Mouse (Mus musculus): ENCODE data around the gene Sertad2. TPM values are rescaled to one million over a fixed set of nuclear protein-coding genes. Genes with fewer than 3 reads are reported as not detected.
A peak's percentile ranks its signal among the peaks of the same experiment; 100 is the strongest.

Gene Sertad2
- polyA plus RNA-seq, 1 experiment = 24.9 TPM

- H3K27ac ChIP-seq (ENCODE audit: insufficient read depth, low read depth, low read length) = no peak overlapping the region; the same call in 1 of the 2 replicates
- no peak for TF ChIP-seq POLR2A (IDR thresholded peaks at IDR 0.05; ENCODE audit: low read depth, low read length)
- TF ChIP-seq CTCF (conservative IDR thresholded peaks at IDR 0.05; ENCODE audit: insufficient read depth, insufficient read length, low read depth, low read length) = no peak
- WGBS = 71% methylated on average over 4 of the region's 4 CpGs
- no peaks in the 10 kb centered on the region for H3K4me1 ChIP-seq (ENCODE audit: control insufficient read depth, insufficient read depth, low read length)
- no peak overlapping the region for H3K4me3 ChIP-seq (ENCODE audit: insufficient read depth, low read depth, low read length)
- H3K27me3 ChIP-seq (replicated peaks; ENCODE audit: control insufficient read depth, insufficient read depth, low read length) = no peaks in the 10 kb centered on the region
- H3K36me3 ChIP-seq (ENCODE audit: control insufficient read depth, insufficient read depth, low read length) = no peaks in the 10 kb centered on the region
- peak; percentile 27 for DNase-seq
These were observed 9.8 kb upstream of the Sertad2 start for GRCm38 (mm10) chr11:20533231-20533630.

GRCm38 (mm10) chr11:20537221-20537620, 5.8 kb upstream of the Sertad2 start:
- no peak overlapping the region for H3K4me3 ChIP-seq (ENCODE audit: insufficient read depth, low read depth, low read length)
- DNase-seq = no peak
- H3K27me3 ChIP-seq (replicated peaks; ENCODE audit: control insufficient read depth, insufficient read depth, low read length) = no peaks in the 10 kb centered on the region
- WGBS = 95% methylated on average over 3 of the region's 3 CpGs
- H3K27ac ChIP-seq (ENCODE audit: insufficient read depth, low read depth, low read length) = no peak overlapping the region
- TF ChIP-seq POLR2A (IDR thresholded peaks at IDR 0.05; ENCODE audit: low read depth, low read length) = no peak
- H3K36me3 ChIP-seq (ENCODE audit: control insufficient read depth, insufficient read depth, low read length) = no peaks in the 10 kb centered on the region
- H3K4me1 ChIP-seq (ENCODE audit: control insufficient read depth, insufficient read depth, low read length) = 0 out of 2 replicates have a peak, but pooled peaks cover 4% of the 10 kb centered on the region

- H3K27ac ChIP-seq (ENCODE audit: insufficient read depth, low read depth, low read length) = no peak overlapping the region
- no peak for DNase-seq
- TF ChIP-seq POLR2A (IDR thresholded peaks at IDR 0.05; ENCODE audit: low read depth, low read length) (no peak), CTCF (conservative IDR thresholded peaks at IDR 0.05; ENCODE audit: insufficient read depth, insufficient read length, low read depth, low read length) (no peak)
- H3K27me3 ChIP-seq (replicated peaks; ENCODE audit: control insufficient read depth, insufficient read depth, low read length) = no peaks in the 10 kb centered on the region
- WGBS = 93% methylated on average over 3 of the region's 3 CpGs
- H3K4me1 ChIP-seq (ENCODE audit: control insufficient read depth, insufficient read depth, low read length) = 0 out of 2 replicates have a peak, but pooled peaks cover 4% of the 10 kb centered on the region
- no peaks in the 10 kb centered on the region for H3K36me3 ChIP-seq (ENCODE audit: control insufficient read depth, insufficient read depth, low read length)
- no peak overlapping the region for H3K4me3 ChIP-seq (ENCODE audit: insufficient read depth, low read depth, low read length)
These were observed 4.6 kb upstream of the Sertad2 start for GRCm38 (mm10) chr11:20538496-20538895.

- TF ChIP-seq POLR2A (IDR thresholded peaks at IDR 0.05; ENCODE audit: low read depth, low read length) (no peak), CTCF (conservative IDR thresholded peaks at IDR 0.05; ENCODE audit: insufficient read depth, insufficient read length, low read depth, low read length) (no peak)
- Histone ChIP-seq H3K27ac (ENCODE audit: insufficient read depth, low read depth, low read length) (no peak overlapping the region), H3K36me3 (ENCODE audit: control insufficient read depth, insufficient read depth, low read length) (no peaks in the 10 kb centered on the region), H3K4me3 (ENCODE audit: insufficient read depth, low read depth, low read length) (no peak overlapping the region), H3K4me1 (ENCODE audit: control insufficient read depth, insufficient read depth, low read length) (0 out of 2 replicates have a peak, but pooled peaks cover 4% of the 10 kb centered on the region), H3K27me3 (replicated peaks; ENCODE audit: control insufficient read depth, insufficient read depth, low read length) (no peaks in the 10 kb centered on the region)
- 84% methylated on average over 3 of the region's 3 CpGs for WGBS
- DNase-seq = no peak
These were observed 1.8 kb upstream of the Sertad2 start for GRCm38 (mm10) chr11:20541280-20541679.

GRCm38 (mm10) chr11:20541995-20542637, 937 bp upstream of the Sertad2 start:
- WGBS = 2% methylated on average over 29 of the region's 29 CpGs
- peak overlapping the region; percentile 57 for H3K27ac ChIP-seq (ENCODE audit: insufficient read depth, low read depth, low read length)
- TF ChIP-seq CTCF (conservative IDR thresholded peaks at IDR 0.05; ENCODE audit: insufficient read depth, insufficient read length, low read depth, low read length) (no peak), POLR2A (IDR thresholded peaks at IDR 0.05; ENCODE audit: low read depth, low read length) (no peak)
- no peaks in the 10 kb centered on the region for H3K36me3 ChIP-seq (ENCODE audit: control insufficient read depth, insufficient read depth, low read length)
- no peaks in the 10 kb centered on the region for H3K27me3 ChIP-seq (replicated peaks; ENCODE audit: control insufficient read depth, insufficient read depth, low read length)
- H3K4me1 ChIP-seq (ENCODE audit: control insufficient read depth, insufficient read depth, low read length) = 0 out of 2 replicates have a peak, but pooled peaks cover 4% of the 10 kb centered on the region
- DNase-seq = no peak
- peak overlapping the region; percentile 62 for H3K4me3 ChIP-seq (ENCODE audit: insufficient read depth, low read depth, low read length)

- no peaks in the 10 kb centered on the region for H3K27me3 ChIP-seq (replicated peaks; ENCODE audit: control insufficient read depth, insufficient read depth, low read length)
- under 1% methylated on average over 51 of the region's 51 CpGs for WGBS
- no peaks in the 10 kb centered on the region for H3K36me3 ChIP-seq (ENCODE audit: control insufficient read depth, insufficient read depth, low read length)
- H3K4me1 ChIP-seq (ENCODE audit: control insufficient read depth, insufficient read depth, low read length) = 0 out of 2 replicates have a peak, but pooled peaks cover 4% of the 10 kb centered on the region
- H3K27ac ChIP-seq (ENCODE audit: insufficient read depth, low read depth, low read length) = peak overlapping the region; percentile 97
- peak; percentile 46 for DNase-seq
- no peak for TF ChIP-seq POLR2A (IDR thresholded peaks at IDR 0.05; ENCODE audit: low read depth, low read length)
- TF ChIP-seq CTCF (conservative IDR thresholded peaks at IDR 0.05; ENCODE audit: insufficient read depth, insufficient read length, low read depth, low read length) = no peak
- peak overlapping the region; percentile 98 for H3K4me3 ChIP-seq (ENCODE audit: insufficient read depth, low read depth, low read length)
These were observed 534 bp downstream of the Sertad2 start for GRCm38 (mm10) chr11:20543453-20544120.

- Histone ChIP-seq H3K4me1 (ENCODE audit: control insufficient read depth, insufficient read depth, low read length) (0 out of 2 replicates have a peak, but pooled peaks cover 4% of the 10 kb centered on the region), H3K27me3 (replicated peaks; ENCODE audit: control insufficient read depth, insufficient read depth, low read length) (no peaks in the 10 kb centered on the region), H3K36me3 (ENCODE audit: control insufficient read depth, insufficient read depth, low read length) (no peaks in the 10 kb centered on the region), H3K27ac (ENCODE audit: insufficient read depth, low read depth, low read length) (no peak overlapping the region), H3K4me3 (ENCODE audit: insufficient read depth, low read depth, low read length) (no peak overlapping the region)
- DNase-seq = no peak
- WGBS = 80% methylated on average over 8 of the region's 8 CpGs
- TF ChIP-seq POLR2A (IDR thresholded peaks at IDR 0.05; ENCODE audit: low read depth, low read length) (no peak), CTCF (conservative IDR thresholded peaks at IDR 0.05; ENCODE audit: insufficient read depth, insufficient read length, low read depth, low read length) (no peak)
These were observed 1.3 kb downstream of the Sertad2 start for GRCm38 (mm10) chr11:20544376-20544775.

All from kidney, adult 2 months (tissue).